Mouse (Mus musculus) cerebellum, postnatal 25 days (tissue): ENCODE measurements around the gene Tmem132c.
A peak's percentile ranks its signal among the peaks of the same experiment; 100 is the strongest.

Experiments used
- DNase-seq, 2 experiments: peaks; one replicate each; pipeline ENCODE4 v3.0.0; 2021; ENCODE audit warnings: mixed read lengths in 2 of 2

Gene Tmem132c

DNA sequence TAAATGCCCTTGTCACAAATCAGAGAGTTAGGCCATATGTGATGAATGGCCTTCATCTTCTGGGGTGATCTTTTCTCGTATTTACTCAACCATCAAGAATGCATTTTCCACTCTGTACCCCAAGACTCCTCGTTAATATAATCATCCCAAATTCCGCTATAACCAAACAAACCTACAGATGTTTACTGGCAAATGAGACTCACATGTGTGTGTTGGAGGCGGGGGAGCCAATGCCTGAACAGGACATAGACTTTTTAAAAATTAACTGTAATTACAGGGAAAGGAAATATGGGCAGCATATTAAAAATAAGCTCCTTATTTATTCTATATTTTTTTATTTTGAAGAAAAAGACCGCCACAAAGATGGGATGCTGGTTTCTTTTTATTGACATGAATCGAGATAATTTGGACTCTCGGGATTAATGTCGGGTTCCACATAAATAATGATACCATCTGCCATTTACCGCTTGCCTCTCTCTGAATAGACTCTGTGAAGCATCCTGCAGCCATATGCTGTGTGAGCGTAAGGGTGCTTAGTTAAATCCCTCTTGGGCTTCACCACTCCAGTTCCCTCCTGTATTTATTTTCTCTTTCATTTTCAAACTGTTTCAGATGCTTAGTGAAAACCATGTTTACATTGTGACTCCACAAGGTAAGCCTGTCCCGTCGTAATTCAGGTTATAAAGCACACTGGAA lies 105.6 kb downstream of the Tmem132c start:
- peak; percentile 35 to 45 for DNase-seq

DNA sequence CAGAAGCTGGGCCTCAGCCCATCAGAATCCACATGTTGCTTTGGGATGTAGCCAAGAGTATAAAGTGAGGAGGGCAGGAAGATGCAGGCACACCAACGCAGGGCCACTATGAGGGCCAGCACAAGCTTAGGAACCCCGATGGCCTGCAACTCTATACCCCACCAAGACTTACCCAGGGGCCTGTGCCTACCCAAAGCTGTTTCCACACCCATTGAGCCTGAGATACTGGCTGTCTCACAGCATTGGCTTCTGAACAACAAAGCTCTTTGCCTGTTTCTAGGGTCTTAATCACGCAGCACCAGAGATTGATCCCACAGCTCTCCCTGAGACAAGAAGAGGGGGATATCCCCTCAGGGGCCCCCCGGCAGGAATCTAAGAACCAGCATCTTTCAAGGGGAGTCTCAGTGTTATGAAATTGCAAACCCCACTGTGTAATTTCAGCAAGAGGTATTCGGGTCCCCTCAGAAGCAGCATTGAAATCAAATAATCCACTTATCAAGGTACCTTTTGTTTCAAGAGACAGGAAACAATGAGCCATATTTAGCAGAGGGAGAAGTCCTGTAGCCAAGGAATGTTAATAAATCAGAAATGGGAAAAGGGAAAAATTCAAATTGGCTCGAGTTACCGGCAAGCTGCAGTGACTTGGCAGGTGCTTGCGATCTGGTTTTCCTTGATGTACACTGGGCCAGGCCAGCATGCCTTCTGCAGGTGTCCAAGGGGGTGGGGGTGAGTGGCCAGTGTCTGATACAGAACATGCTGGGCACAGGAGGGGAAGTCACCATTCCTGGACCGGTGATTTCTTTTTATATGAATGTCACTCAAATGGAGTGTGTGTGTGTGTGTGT lies 107.8 kb downstream of the Tmem132c start:
- peak; percentile 75 to 84 for DNase-seq

DNA sequence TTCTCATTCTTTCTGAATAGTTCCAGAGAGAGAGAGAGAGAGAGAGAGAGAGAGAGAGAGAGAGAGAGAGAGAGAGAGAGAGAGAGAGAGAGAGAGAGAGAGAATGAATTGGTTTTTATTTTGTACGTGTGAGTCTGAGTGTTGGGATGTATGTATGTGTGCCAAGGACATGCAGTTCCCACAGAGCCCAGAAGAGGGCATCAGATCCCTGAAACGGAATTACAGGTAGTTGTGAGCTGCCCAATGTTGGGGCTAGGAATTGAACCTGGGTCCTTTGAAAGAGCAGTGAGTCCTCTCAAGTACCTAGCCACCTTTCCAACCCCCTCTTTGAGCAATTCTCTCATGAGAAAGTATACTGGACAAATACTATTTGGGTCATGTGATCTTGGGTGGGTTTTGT lies 111.4 kb downstream of the Tmem132c start:
- DNase-seq = peak; percentile 63 to 73

DNA sequence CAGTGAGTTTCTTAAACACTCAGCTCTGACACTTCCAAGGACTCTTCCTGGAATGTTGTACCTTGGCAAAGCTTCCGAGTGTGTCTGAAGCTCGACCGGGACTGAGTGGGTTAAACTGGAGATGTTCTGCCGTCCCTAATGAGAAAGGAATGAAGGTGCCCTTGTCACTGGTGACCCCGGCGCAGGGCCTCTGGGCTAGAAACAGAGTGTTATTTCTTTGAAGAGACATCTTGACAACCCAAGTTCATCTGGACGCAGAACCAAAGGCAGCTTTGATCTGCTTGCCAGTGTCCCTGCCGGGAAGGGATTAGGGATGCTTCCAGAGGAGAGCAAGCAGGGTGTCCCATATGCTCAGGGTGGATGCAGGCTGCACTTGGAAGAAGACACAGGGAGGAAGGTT lies 114.2 kb downstream of the Tmem132c start:
- peak; percentile 68 to 69 for DNase-seq

- DNase-seq = peak in 1 of 2 experiments; percentile 48
These were observed 116.3 kb downstream of the Tmem132c start for GRCm38 (mm10) chr5:127357878-127358277.

- no peak for DNase-seq
These were observed 119.5 kb downstream of the Tmem132c start for GRCm38 (mm10) chr5:127361145-127361544.

- peak in 1 of 2 experiments; percentile 48 for DNase-seq
These were observed 123.5 kb downstream of the Tmem132c start for GRCm38 (mm10) chr5:127365061-127365460.

GRCm38 (mm10) chr5:127368191-127368590 lies 126.6 kb downstream of the Tmem132c start:
- no peak for DNase-seq

DNA sequence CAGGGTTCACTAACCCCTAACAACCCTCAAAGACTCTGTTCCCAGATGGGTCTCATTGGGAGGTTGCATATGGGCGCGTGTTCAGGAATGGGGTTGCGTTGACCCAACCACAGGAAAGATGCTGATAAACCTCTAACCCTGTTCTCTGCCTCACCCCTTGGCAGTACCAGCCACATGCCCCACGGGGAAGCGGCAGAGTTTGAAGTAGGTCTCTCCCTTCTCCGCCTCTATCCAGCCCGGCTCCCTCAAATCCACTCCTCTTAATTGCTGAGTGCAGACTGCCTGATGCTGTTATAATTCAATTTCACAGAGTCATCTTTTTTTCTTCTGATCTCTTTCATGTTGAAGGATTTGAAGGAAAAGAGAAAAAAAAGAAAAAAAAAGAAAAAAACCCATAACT lies 128.2 kb downstream of the Tmem132c start:
- DNase-seq = no peak

DNA sequence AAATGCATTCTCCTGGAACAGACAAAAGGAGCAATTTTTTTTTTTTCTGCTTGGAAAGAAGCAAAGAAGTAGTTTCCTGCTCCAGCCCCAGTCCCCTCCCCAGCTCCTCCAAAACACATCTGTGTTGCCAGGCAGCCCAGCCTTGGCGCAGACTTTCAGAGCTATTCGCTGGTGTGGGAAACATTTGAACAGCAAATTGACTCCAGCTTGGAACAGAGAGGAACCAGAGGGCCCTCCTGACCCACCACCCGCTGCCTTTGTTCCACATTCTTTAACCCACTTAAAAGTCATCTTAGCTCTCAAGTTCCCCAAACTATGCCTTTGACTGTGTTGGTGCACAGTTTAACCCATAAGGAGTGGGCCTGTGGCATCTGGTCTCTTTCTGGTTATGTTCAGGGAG lies 128.9 kb downstream of the Tmem132c start:
- DNase-seq = no peak

DNA sequence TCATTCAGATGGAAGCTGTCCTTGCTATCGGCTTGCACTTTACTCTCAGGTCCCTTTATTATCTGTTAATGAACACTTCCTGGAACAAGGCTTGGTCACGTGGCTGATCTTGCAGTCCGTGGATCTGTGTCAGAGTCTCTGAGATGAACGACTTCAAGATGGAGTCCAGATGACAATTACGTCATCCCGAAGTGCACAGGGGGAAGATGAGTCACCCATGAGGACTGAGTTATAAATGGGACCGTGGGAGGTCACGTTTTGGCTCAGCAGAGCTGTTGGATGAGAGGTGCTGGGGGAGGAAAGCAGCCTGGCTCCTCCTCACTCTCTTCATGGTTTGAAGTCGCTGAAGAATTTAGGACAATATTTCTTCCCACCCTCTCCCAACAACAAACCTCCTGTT lies 132.6 kb downstream of the Tmem132c start:
- no peak for DNase-seq

GRCm38 (mm10) chr5:127375654-127376053 lies 134.0 kb downstream of the Tmem132c start:
- no peak for DNase-seq

- peak in 1 of 2 experiments; percentile 24 for DNase-seq
These were observed 136.9 kb downstream of the Tmem132c start for GRCm38 (mm10) chr5:127378521-127378920.

DNA sequence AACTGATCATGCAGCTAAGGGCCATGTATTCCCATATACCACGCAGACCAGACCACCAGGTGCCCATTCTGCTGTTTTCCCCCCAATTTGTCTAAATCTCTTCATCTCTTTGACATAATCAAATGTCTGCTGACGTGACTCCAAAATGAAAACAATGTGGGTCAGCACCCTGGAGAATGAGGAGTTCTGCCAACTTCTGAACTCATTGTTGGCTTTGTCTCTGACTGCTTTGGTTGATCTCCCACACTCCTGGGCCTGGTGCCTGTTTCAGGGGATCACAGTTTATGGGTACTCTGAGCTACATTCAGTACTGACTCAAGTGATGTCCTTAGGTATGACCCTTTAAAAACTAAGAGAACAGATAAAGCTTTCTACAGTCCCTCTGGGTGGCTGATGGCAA lies 137.7 kb downstream of the Tmem132c start:
- DNase-seq = peak; percentile 61 to 71

- DNase-seq = peak; percentile 45 to 59
These were observed 139.6 kb downstream of the Tmem132c start for GRCm38 (mm10) chr5:127381216-127381615.

GRCm38 (mm10) chr5:127382571-127382970 lies 141.0 kb downstream of the Tmem132c start:
- no peak for DNase-seq

- no peak for DNase-seq
These were observed 149.6 kb downstream of the Tmem132c start for GRCm38 (mm10) chr5:127391187-127391586.

DNA sequence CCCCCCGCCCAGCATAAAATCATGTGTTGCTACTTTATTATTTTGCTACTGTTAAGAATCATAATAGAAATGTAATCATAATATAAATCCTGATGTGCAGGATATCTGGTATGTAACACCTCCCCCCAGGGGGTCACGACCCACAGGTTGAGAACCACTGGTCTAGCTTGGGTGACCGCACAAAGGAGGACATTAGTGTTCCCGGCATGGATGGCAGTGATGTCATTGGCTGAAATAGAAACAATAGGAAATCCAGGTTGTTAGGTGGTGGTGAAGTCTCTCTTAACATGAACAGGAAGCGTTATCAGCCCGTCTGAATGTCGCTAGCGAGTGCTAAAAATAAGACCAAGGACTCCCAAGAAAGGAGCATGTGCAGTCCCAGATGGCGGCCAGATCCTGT lies 155.3 kb downstream of the Tmem132c start:
- DNase-seq = no peak

DNA sequence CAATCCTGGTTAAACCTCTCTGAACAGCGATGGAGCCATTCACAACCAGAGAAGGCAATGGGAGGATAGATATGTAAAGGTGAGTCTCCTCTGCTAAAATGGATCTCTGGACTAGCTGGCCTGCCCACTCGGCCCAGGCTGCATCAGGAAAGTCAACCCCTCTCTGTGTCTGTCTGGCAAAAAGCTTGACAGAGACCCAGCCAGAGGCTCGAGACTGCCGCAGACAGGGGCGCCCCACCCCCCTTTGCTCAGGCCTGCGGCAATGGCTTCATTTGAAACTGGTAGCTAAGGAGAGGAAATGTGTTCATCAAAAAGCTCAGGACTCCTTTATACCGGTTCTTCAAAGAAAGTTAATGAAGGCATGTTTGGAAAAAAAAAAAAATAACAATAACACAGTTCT lies 156.4 kb downstream of the Tmem132c start:
- DNase-seq = no peak

DNA sequence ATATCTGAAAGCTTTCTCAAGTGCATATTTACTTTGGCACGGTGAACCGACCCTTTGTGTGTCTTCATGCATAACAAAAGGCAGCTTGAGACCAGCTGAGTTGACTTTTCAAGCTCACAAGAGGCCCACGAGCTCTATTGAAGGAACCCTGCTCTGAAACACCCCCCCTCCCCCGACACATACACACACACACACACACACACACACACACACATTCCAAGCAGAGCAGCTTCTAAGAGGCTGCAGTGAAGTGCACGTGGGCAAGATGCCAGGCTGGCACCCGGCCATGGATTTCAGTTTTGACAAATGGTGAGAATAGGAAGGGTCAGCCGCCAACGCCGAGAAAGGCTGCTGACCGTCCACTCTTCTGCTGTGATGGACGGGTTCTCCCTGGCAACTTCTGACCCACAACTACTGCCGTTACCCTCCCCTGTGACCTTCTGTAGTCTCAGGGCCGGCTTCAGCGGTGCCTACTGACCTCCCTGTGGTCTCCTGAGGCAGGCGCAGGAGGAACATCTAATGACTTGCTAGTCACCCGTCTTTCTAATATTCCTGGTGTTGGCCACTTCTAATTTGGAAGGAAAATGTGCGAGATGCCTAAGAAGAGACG lies 163.9 kb downstream of the Tmem132c start:
- DNase-seq = peak; percentile 87 to 92

GRCm38 (mm10) chr5:127406014-127406655 lies 164.5 kb downstream of the Tmem132c start:
- DNase-seq = no peak

DNA sequence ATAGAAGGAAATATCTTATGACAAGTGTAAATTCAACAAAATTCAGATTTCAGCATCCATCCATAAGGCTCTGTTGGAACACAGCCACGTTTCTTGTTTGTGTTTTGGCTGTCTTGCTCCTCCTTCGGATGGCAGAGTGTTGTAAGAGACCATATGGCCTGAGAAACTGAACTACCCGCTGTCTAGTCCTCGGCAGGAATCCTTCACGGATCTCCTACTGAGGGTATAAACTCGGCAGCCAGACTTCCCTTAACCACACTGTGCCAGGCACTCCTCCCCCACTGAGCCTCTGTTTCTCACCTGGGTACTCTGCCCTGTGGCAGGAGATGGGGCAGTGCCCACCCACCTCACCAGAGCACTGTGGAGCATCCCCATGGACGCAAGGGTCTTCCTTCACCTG lies 174.9 kb downstream of the Tmem132c start:
- DNase-seq = peak; percentile 63

DNA sequence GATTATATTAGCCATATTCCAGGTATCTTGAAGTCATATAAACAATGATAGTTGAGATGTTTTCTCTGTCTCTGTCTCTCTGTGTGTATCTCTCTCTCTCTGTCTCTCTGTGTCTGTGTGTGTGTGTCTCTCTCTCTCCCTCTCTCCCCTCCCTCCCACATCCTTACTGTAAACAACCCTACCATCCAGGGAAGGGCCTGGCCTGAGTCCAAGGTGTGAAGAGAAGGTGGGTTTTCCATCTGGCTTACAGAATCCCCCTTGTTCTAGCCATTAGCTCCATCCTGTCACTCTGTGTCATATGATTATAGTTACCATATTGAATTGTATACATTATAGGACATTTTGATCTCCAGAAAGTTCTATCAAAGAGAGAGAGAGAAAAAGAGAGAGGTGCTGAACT lies 182.3 kb downstream of the Tmem132c start:
- DNase-seq = no peak
